24 mouse cellular contexts compared by ENCODE assay signal in the genomic region with DNA sequence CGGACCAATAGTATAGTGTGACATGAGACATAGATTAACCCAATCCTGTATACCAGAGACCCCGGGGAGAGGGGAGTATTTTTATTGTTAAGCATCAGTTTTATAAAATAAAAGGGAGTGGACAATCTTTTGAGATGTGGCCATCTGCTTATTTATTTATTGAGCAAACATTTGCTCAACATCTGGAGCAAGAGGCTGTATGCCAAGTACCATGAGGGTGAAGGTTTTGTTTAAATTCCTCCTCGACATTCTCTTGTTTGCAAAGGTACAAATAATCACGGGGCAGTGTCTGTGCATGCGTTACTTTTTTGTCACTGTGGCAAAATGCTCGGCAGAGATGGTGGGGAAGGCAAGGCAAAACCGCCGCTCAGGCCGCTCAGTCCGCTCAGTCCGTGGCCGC. TPM values are rescaled to one million over a fixed set of nuclear protein-coding genes. Genes with fewer than 3 reads are reported as not detected.
"Had no signal": no experiment of that assay in that cellular context is flagged by ENCODE, and none has a peak within 500 bp of the region (broad histone marks: within the 10 kb centered on the region; RNA-seq: fewer than 3 reads in every experiment).

No protein-coding gene starts in this region.

- H3K36me3 ChIP-seq: liver, embryonic 13.5 days; liver, embryonic 15.5 days; lung, embryonic 15.5 days; midbrain, embryonic 13.5 days; midbrain, embryonic 15.5 days; neural tube, embryonic 12.5 days; stomach, embryonic 15.5 days had no signal

- ATAC-seq: liver, postnatal 0 days; midbrain, embryonic 13.5 days; midbrain, embryonic 15.5 days had no signal

- H3K27me3 ChIP-seq: liver, embryonic 13.5 days; liver, embryonic 15.5 days; lung, embryonic 15.5 days; midbrain, embryonic 15.5 days; neural tube, embryonic 12.5 days; stomach, embryonic 15.5 days had no signal

- DNase-seq: liver, embryonic 13.5 days; liver, postnatal 0 days; lung, postnatal 10 days; right cerebral cortex, postnatal 14 days; thymus, adult 18-20 months; thymus, postnatal 25 days; thymus, postnatal 4 days had no signal

- H3K4me3 ChIP-seq: liver, embryonic 13.5 days; liver, embryonic 15.5 days; lung, embryonic 15.5 days; megakaryocyte, embryonic 14.5 days; midbrain, embryonic 13.5 days; midbrain, embryonic 15.5 days; neural tube, embryonic 12.5 days; stomach, embryonic 15.5 days had no signal

- H3K9me3 ChIP-seq: liver, embryonic 13.5 days; liver, embryonic 15.5 days; lung, embryonic 15.5 days; megakaryocyte, embryonic 14.5 days; midbrain, embryonic 13.5 days; midbrain, embryonic 15.5 days; neural tube, embryonic 12.5 days; stomach, embryonic 15.5 days had no signal

- H3K4me2 ChIP-seq: liver, embryonic 13.5 days; liver, embryonic 15.5 days; lung, embryonic 15.5 days; midbrain, embryonic 11.5 days; midbrain, embryonic 13.5 days; midbrain, embryonic 15.5 days; neural tube, embryonic 12.5 days; stomach, embryonic 15.5 days had no signal

- H3K27ac ChIP-seq: liver, embryonic 13.5 days; liver, embryonic 15.5 days; lung, embryonic 15.5 days; macrophage; midbrain, embryonic 13.5 days; midbrain, embryonic 15.5 days; neural tube, embryonic 12.5 days; stomach, embryonic 15.5 days had no signal

- H3K4me1 ChIP-seq: liver, embryonic 13.5 days; liver, embryonic 15.5 days; midbrain, embryonic 13.5 days; midbrain, embryonic 15.5 days; stomach, embryonic 15.5 days had no signal

- H3K9ac ChIP-seq: liver, embryonic 13.5 days; liver, embryonic 15.5 days; liver, postnatal 0 days; lung, embryonic 15.5 days; midbrain, embryonic 13.5 days; midbrain, embryonic 15.5 days; neural tube, embryonic 12.5 days; stomach, embryonic 15.5 days had no signal

RNA-seq across cellular contexts. Expression of gene Gm10964, which starts 33.7 kb away (rescaled TPM):
- total RNA-seq: megakaryocyte progenitor cell, adult 5-6 weeks; midbrain, postnatal 0 days; monocyte, adult 5-6 weeks; neutrophil, adult 5-6 weeks had no signal
- polyA plus RNA-seq: liver, embryonic 13.5 days; liver, embryonic 15.5 days; liver, postnatal 0 days; lung, embryonic 15.5 days; macrophage; midbrain, embryonic 11.5 days; midbrain, embryonic 13.5 days; midbrain, embryonic 15.5 days; midbrain, postnatal 0 days; neural tube, embryonic 12.5 days; neural tube, embryonic 14.5 days; spleen, adult 2 months; stomach, embryonic 15.5 days; thymus, postnatal 0 days; urinary bladder, adult 2 months had no signal

RNA-seq across cellular contexts. Expression of gene Atg4a-ps, which starts 59.6 kb away (rescaled TPM):
- total RNA-seq: midbrain, postnatal 0 days had no signal
- polyA plus RNA-seq: midbrain, embryonic 15.5 days; midbrain, postnatal 0 days; neural tube, embryonic 12.5 days; neural tube, embryonic 14.5 days; spleen, adult 2 months had no signal
